Mouse (Mus musculus) cerebellum, postnatal 10 days (tissue): ENCODE measurements around the gene Nhlrc2.

Experiments used
- DNase-seq, 2 experiments: peaks; one replicate each; pipeline ENCODE4 v3.0.0; 2021; ENCODE audit warnings: mixed read lengths in 2 of 2

Gene Nhlrc2

GRCm38 (mm10) chr19:56627881-56628472 lies 79.9 kb downstream of the Nhlrc2 start:
- no peak for DNase-seq

GRCm38 (mm10) chr19:56629647-56630046 lies 81.6 kb downstream of the Nhlrc2 start:
- DNase-seq, result no peak

- peak; percentile 16 to 20 for DNase-seq
Observed at GRCm38 (mm10) chr19:56631017-56631416, 83.0 kb downstream of the Nhlrc2 start.

- DNase-seq, result peak; percentile 37 to 54
Observed at GRCm38 (mm10) chr19:56631451-56631901, 83.4 kb downstream of the Nhlrc2 start.

GRCm38 (mm10) chr19:56637035-56637683 lies 89.1 kb downstream of the Nhlrc2 start:
- DNase-seq, result peak in 1 of 2 experiments; percentile 36

- DNase-seq, result peak in 1 of 2 experiments; percentile 23
Observed at GRCm38 (mm10) chr19:56637684-56638049, 89.6 kb downstream of the Nhlrc2 start.

- DNase-seq, result no peak
Observed at GRCm38 (mm10) chr19:56647451-56648120, 99.5 kb downstream of the Nhlrc2 start.

GRCm38 (mm10) chr19:56651262-56651661 lies 103.2 kb downstream of the Nhlrc2 start:
- DNase-seq, result no peak

GRCm38 (mm10) chr19:56652034-56652962 lies 104.2 kb downstream of the Nhlrc2 start:
- peak; percentile 55 to 64 for DNase-seq
